Mouse (Mus musculus) intestine, embryonic 14.5 days (tissue): ENCODE results near the gene Ankrd13a. TPM values are rescaled to one million over a fixed set of nuclear protein-coding genes. Genes with fewer than 3 reads are reported as not detected.

Experiments
- ATAC-seq: fragments of 200-750 bp; cut with Nextera tagmentation; replicated peaks from 2 replicates; pipeline ENCODE4 v1.8.0; 2017; ENCODE audit warnings: low read depth, moderate number of reproducible peaks, moderate TSS enrichment, moderate library complexity; ENCODE audit not compliant: low FRiP score, low TSS enrichment
- DNase-seq: peaks from one replicate; pipeline ENCODE4 v3.0.0-alpha.2; 2018; ENCODE audit warnings: low spot score
- H3K27ac ChIP-seq: fragments of 300-500 bp; sonication (generic); 2 replicates; pipeline ENCODE4 v1.5.1; 2014; ENCODE audit warnings: low read depth, mild to moderate bottlenecking, control low read depth
- H3K27me3 ChIP-seq: fragments of 300-500 bp; sonication (generic); replicated peaks from 2 replicates; pipeline ENCODE4 v1.6.1; 2014; ENCODE audit warnings: low read length, control low read depth; ENCODE audit not compliant: control insufficient read depth, insufficient read depth
- H3K36me3 ChIP-seq: fragments of 300-500 bp; sonication (generic); 2 replicates; pipeline ENCODE4 v1.6.1; 2014; ENCODE audit warnings: low read length, control low read depth; ENCODE audit not compliant: control insufficient read depth, insufficient read depth
- H3K4me1 ChIP-seq: fragments of 300-500 bp; sonication (generic); replicated peaks from 2 replicates; pipeline ENCODE4 v1.6.1; 2014; ENCODE audit warnings: low read length, control low read depth, mixed read lengths; ENCODE audit not compliant: control insufficient read depth, insufficient read depth
- H3K4me2 ChIP-seq: fragments of 300-500 bp; sonication (generic); 2 replicates; pipeline ENCODE4 v1.6.1; 2014; ENCODE audit warnings: low read length
- H3K4me3 ChIP-seq: fragments of 300-500 bp; sonication (generic); 2 replicates; pipeline ENCODE4 v1.5.1; 2014; ENCODE audit warnings: low read depth, low read length, control low read depth, mixed read lengths
- H3K9ac ChIP-seq: fragments of 300-500 bp; sonication (generic); 2 replicates; pipeline ENCODE4 v1.6.1; 2014; ENCODE audit warnings: mild to moderate bottlenecking, low read length
- H3K9me3 ChIP-seq: fragments of 300-500 bp; sonication (generic); 2 replicates; pipeline ENCODE4 v1.6.1; 2016; ENCODE audit warnings: low read length, control low read depth; ENCODE audit not compliant: control insufficient read depth
- WGBS: fragments of 180-500 bp; shearing (Covaris S2); extraction: QIAGEN DNeasy Blood & Tissue Kit; methylation state at CpG from one replicate; pipeline ENCODE4 v1.1.7; 2014; 5-methylcytosine and 5-hydroxymethylcytosine counted together
- polyA plus RNA-seq: library from polyadenylated mRNA; unstranded; fragments of >200 nt; fragmentation: Nextera tagmentation; extraction: Ambion mirVana; gene quantifications from 2 replicates; pipeline ENCODE4 v1.2.1, GENCODE M21; 2014

Gene Ankrd13a
- polyA plus RNA-seq, 1 experiment from 2014 or later: 65.4 TPM

- Histone ChIP-seq H3K27me3 (no peaks in the 10 kb centered on the region), H3K4me3 (no peak overlapping the region), H3K27ac (no peak overlapping the region), H3K36me3 (peaks cover 87% of the 10 kb centered on the region), H3K4me2 (no peak overlapping the region), H3K9me3 (no peaks in the 10 kb centered on the region), H3K4me1 (no peaks in the 10 kb centered on the region), H3K9ac (no peak overlapping the region)
- no peak for ATAC-seq
- WGBS: 62% methylated on average over 4 of the region's 4 CpGs
- DNase-seq: no peak
These were observed 33.9 kb upstream of the Ankrd13a start for GRCm38 (mm10) chr5:114740595-114740994.

- DNase-seq (no peak), ATAC-seq (no peak)
- Histone ChIP-seq H3K4me1 (no peaks in the 10 kb centered on the region), H3K9me3 (no peaks in the 10 kb centered on the region), H3K27me3 (no peaks in the 10 kb centered on the region), H3K4me2 (no peak overlapping the region), H3K27ac (no peak overlapping the region), H3K4me3 (no peak overlapping the region), H3K36me3 (peaks cover 75% of the 10 kb centered on the region), H3K9ac (no peak overlapping the region)
- 93% methylated on average over 10 of the region's 10 CpGs for WGBS
These were observed 31.9 kb upstream of the Ankrd13a start for GRCm38 (mm10) chr5:114742572-114742971.

GRCm38 (mm10) chr5:114742998-114743696, 31.3 kb upstream of the Ankrd13a start:
- Histone ChIP-seq H3K4me2 (no peak overlapping the region), H3K27ac (no peak overlapping the region), H3K27me3 (no peaks in the 10 kb centered on the region), H3K4me1 (no peaks in the 10 kb centered on the region), H3K9me3 (no peaks in the 10 kb centered on the region), H3K9ac (no peak overlapping the region), H3K36me3 (peaks cover 76% of the 10 kb centered on the region), H3K4me3 (no peak overlapping the region)
- WGBS: 94% methylated on average over 13 of the region's 13 CpGs
- ATAC-seq: no peak
- DNase-seq: no peak

GRCm38 (mm10) chr5:114743697-114744090, 30.8 kb upstream of the Ankrd13a start:
- WGBS: 91% methylated on average over 8 of the region's 8 CpGs
- ATAC-seq: no peak
- H3K36me3 ChIP-seq: peaks cover 76% of the 10 kb centered on the region

GRCm38 (mm10) chr5:114745581-114745980, 28.9 kb upstream of the Ankrd13a start:
- Histone ChIP-seq H3K9me3 (no peaks in the 10 kb centered on the region), H3K27me3 (no peaks in the 10 kb centered on the region), H3K4me3 (no peak overlapping the region), H3K9ac (no peak overlapping the region), H3K4me2 (no peak overlapping the region), H3K27ac (no peak overlapping the region), H3K4me1 (no peaks in the 10 kb centered on the region), H3K36me3 (peaks cover 83% of the 10 kb centered on the region)
- ATAC-seq: no peak
- 91% methylated on average over 5 of the region's 5 CpGs for WGBS
- DNase-seq: no peak

More at GRCm38 (mm10) chr5:114743697-114744090, 30.8 kb upstream of the Ankrd13a start:
- H3K27me3 ChIP-seq: no peaks in the 10 kb centered on the region
- H3K9me3 ChIP-seq: no peaks in the 10 kb centered on the region
- no peak overlapping the region for H3K27ac ChIP-seq
- H3K4me1 ChIP-seq: no peaks in the 10 kb centered on the region
- H3K4me3 ChIP-seq: no peak overlapping the region
- DNase-seq: no peak
- H3K9ac ChIP-seq: no peak overlapping the region
- H3K4me2 ChIP-seq: no peak overlapping the region

GRCm38 (mm10) chr5:114746886-114747285, 27.6 kb upstream of the Ankrd13a start:
- 92% methylated on average over 4 of the region's 4 CpGs for WGBS
- peaks cover 85% of the 10 kb centered on the region for H3K36me3 ChIP-seq
- ATAC-seq: no peak
- no peak overlapping the region for H3K9ac ChIP-seq
- no peak overlapping the region for H3K4me2 ChIP-seq
- no peaks in the 10 kb centered on the region for H3K9me3 ChIP-seq
- no peak for DNase-seq
- no peak overlapping the region for H3K4me3 ChIP-seq
- H3K27ac ChIP-seq: no peak overlapping the region
- no peaks in the 10 kb centered on the region for H3K4me1 ChIP-seq
- no peaks in the 10 kb centered on the region for H3K27me3 ChIP-seq

GRCm38 (mm10) chr5:114747521-114747920, 27.0 kb upstream of the Ankrd13a start:
- Histone ChIP-seq H3K9ac (no peak overlapping the region), H3K4me3 (no peak overlapping the region), H3K4me2 (no peak overlapping the region), H3K27ac (no peak overlapping the region), H3K4me1 (no peaks in the 10 kb centered on the region), H3K27me3 (no peaks in the 10 kb centered on the region), H3K9me3 (no peaks in the 10 kb centered on the region), H3K36me3 (peaks cover 85% of the 10 kb centered on the region)
- 93% methylated on average over 5 of the region's 5 CpGs for WGBS
- no peak for ATAC-seq
- DNase-seq: no peak

- no peak overlapping the region for H3K27ac ChIP-seq
- H3K36me3 ChIP-seq: peaks cover 85% of the 10 kb centered on the region
- ATAC-seq (no peak), DNase-seq (no peak)
- no peak overlapping the region for H3K9ac ChIP-seq
- H3K4me1 ChIP-seq: no peaks in the 10 kb centered on the region
- H3K4me2 ChIP-seq: no peak overlapping the region
- no peaks in the 10 kb centered on the region for H3K9me3 ChIP-seq
- no peak overlapping the region for H3K4me3 ChIP-seq
- H3K27me3 ChIP-seq: no peaks in the 10 kb centered on the region
- 91% methylated on average over 10 of the region's 10 CpGs for WGBS
These were observed 24.2 kb upstream of the Ankrd13a start for GRCm38 (mm10) chr5:114750325-114750724.

GRCm38 (mm10) chr5:114752397-114752796, 22.1 kb upstream of the Ankrd13a start:
- peaks cover 81% of the 10 kb centered on the region for H3K36me3 ChIP-seq
- WGBS: 95% methylated on average over 10 of the region's 10 CpGs
- no peak overlapping the region for H3K4me2 ChIP-seq
- no peak overlapping the region for H3K4me3 ChIP-seq
- no peak overlapping the region for H3K27ac ChIP-seq
- ATAC-seq (no peak), DNase-seq (no peak)
- no peaks in the 10 kb centered on the region for H3K4me1 ChIP-seq
- H3K27me3 ChIP-seq: no peaks in the 10 kb centered on the region
- no peak overlapping the region for H3K9ac ChIP-seq
- H3K9me3 ChIP-seq: no peaks in the 10 kb centered on the region
